Mouse (Mus musculus) gastrocnemius, postnatal 4 days (tissue): ENCODE results near the gene Unc13a. TPM values are rescaled to one million over a fixed set of nuclear protein-coding genes. Genes with fewer than 3 reads are reported as not detected.
"Not testable (repeated sequence)": the region's sequence is repeated elsewhere in the genome, so short reads cannot be mapped to it uniquely, and the experiment has no call there.

Source experiments
- DNase-seq, 2 experiments: peaks; one replicate each; pipeline ENCODE4 v3.0.0; 2021 to 2022; ENCODE audit warnings: low spot score in 2 of 2, mixed read lengths in 2 of 2
- long read RNA-seq, 2 experiments: library from polyadenylated mRNA; stranded (forward); transcript quantifications; one replicate each; pipeline ENCODE4 v2.0.0; 2021
- total RNA-seq, 2 experiments: library from RNA; stranded (reverse); gene quantifications; 2 replicates each; pipeline ENCODE4 v1.2.3; 2021

The Unc13a gene
- under 1 TPM; 0.22 to 0.47 TPM for total RNA-seq
- long read RNA-seq, experiment 1, partial matches to known transcripts, result 0 of 1 reads
- long read RNA-seq, experiment 1, other reads (novel, unspliced or antisense), result 1 of 1 reads
- long read RNA-seq, experiment 2, result 0 reads

DNA sequence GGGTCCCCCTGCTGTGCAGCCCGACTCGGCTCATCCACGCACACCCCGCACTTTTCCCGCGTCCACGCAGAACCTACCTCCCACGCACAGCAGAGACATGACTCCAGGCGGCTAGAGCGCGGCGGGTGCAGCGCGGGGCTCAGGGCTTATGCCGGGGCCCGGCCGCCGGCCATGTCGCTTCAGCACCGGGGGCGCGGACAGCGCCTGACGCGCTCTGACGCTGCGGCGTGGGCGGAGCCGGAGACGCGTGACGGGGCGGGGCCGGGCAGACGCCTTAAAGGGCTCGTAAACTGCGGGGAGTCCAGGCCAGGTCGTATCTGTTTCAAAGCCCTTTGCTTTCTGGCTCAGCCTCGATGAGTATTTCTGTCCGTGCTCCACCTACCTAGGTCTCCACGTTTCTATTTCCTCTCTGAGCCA is at the start of gene Unc13a:
Gene Unc13a, minus strand, starts transcription at position 209 of the 417 bp plus-strand sequence.
- peak; percentile 91 for DNase-seq

DNA sequence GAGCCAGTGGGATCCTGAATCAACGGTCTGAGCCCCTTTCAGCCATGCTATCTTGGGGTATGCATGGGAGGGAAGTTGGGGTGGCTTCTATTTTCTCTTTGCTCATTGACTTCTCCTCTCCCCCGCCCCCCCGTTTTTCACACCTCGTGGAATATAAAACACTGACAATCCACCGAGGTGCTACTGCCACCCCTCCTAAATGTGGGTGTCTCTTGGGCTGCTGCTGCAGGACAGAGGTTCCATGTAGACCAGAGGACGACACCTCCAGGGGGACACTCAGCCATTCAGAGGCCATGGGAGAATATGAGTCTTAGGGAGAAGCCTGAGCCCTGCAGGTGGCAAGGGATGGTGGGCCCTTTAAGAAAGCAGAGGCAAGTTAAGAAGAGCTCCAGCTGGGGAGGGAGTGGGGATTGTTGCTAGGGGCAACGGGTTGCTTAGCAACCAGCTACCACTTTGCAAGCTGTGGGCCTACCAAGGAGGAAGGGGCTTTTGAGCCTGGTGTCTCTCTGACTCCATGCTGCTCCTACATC is 48.4 kb upstream of the Unc13a start:
- no peak for DNase-seq

DNA sequence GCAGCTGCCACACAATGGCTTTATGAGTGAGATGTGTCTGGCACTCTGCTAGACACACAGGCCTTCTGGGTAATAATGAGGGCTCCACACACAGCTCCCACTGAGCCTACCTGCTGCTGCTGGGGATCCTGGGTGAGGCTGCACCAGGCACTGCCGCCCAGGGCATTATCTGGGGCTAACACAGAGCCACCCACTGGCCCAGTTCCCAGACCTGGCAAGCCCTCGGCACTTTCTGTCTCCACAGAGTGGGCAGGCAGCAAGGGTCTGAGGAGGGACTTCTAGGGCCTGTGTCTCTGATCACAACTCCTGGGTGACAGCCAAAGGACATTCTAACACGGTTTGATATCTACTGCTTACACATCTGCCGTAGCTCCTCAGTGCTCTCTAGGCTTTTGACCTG is 47.7 kb upstream of the Unc13a start:
- no peak for DNase-seq

DNA sequence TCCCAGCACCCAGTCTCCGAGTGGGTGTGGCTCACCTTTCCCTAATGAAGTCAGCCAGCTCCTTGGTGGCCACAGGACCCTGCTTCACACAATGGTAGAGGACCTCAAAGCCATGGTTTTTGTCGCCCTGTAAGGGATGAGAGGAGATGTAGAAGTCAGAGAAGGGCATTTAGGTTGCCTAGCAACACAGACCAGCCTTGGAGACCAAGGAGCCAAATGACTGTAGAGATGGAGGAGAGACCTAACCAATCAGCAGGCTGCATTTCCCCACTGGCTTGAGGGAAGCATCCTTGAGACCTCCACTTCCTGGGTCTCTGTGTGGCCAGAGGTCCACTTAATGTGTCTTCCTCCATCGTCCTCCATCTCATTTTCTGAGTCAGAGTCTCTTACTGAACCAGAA is 46.7 kb upstream of the Unc13a start:
- DNase-seq, result no peak

DNA sequence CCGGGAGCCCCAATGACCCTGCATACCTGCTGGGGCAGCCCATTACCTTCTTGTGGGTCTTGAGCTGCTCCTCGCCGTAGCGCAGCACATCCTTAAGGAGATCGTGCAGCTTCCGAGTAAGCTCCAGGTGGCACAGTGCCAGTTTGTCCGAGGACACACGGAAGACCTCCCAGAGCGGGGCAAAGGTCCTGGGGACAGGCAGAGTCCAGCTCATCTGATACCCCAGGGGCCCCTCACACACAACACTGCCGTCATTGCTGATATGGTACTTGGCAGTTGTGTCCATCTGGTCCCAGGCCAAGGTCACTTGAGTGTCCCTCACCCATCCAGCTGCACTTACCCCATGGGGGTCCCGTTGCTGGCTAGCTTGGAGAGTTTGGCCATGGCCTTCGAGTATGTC is 45.5 kb upstream of the Unc13a start:
- DNase-seq, result no peak

DNA sequence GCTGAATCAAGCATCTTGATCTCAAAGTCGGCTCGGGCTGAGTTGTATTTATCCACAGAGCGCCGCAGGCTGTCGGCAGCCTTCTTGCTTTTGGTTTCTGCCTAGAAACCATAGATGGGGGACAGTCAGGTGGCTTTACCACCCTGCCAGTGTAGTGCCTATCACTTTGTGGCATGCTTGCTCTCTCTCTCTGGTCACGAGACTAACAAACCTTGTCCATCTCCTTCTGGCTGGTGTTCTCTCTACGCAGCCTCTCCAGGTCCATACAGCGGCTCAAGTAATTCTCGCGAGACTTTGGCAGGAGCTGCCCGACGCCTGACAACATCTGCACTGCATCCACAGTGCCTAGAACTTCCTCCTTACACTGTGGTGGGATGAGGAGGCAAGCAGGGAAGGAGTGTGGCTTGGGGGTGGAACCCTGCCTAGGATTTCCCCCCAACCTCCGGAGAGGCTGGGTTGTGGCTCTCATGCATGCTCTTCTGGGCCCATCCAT is 45.0 kb upstream of the Unc13a start:
- DNase-seq, result no peak

DNA sequence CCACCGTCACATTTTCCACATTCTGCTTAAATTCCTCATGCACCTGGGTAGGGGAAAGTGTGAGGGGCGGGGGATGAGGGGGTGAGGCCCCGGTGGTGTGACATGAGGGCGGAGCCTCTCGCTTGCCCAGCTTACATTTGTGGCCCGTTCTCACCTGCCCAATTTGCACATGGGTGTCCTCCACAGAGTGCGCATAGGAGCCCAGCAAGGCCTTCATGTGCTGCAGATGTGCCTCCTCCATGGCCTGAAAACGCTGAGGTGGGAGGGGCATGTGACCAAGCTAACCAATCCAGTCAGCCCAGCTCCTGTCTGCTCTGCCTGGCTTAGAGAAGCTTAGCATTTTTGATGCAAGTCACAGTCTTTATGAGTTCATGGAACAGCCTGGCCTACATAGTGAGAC is 44.0 kb upstream of the Unc13a start:
- no peak for DNase-seq

DNA sequence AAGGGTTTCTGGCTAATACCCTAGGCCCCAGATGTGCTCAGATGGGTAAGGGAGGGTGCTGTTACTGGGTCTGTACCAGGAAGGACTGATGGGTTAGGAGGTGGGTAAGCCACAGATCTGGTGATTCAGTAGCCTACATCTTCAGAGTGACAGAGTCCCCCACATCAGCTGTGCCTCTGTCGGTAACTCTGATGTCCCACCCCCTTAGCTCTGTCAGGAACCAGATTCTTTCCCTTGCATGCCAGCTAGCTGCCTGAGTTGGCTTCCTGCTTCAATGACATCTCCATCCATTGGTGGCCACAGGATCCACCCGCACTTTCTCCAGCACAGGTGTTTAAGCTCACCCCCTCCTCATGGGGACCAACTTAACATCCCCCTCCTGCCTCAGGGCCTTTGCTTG is 40.0 kb upstream of the Unc13a start:
- no peak for DNase-seq

DNA sequence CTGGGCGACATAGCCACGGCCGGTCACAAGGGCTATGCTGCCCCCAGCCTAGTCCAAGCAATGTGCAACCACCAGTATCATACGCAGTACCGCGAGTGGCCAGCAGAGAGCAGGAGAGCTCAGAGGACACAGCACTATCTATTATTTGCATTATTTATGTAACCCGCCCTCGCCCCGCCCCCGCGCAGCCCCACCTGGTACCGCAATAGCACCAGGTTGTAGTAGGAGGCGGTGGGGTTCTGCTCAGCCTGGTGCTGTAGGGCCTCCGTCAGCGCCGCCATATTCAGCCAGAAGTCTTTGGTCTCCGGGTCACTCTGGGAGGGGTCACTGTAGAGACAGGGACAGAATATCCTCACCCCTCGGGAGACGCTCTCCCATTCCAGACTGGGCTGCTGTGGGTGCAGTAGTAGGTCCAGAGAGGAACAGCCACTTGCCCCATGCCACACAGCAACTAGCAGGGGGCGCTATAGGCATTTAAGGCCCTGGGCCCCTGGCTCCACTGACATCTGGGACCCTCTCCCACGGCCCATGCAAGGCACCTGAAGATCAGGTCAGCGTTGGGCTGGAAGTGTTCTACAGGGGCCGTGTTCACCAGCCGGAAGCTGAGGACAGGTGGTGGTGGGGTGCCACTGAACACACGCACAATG is 38.4 kb upstream of the Unc13a start:
- DNase-seq, result peak in 1 of 2 experiments; percentile 73

DNA sequence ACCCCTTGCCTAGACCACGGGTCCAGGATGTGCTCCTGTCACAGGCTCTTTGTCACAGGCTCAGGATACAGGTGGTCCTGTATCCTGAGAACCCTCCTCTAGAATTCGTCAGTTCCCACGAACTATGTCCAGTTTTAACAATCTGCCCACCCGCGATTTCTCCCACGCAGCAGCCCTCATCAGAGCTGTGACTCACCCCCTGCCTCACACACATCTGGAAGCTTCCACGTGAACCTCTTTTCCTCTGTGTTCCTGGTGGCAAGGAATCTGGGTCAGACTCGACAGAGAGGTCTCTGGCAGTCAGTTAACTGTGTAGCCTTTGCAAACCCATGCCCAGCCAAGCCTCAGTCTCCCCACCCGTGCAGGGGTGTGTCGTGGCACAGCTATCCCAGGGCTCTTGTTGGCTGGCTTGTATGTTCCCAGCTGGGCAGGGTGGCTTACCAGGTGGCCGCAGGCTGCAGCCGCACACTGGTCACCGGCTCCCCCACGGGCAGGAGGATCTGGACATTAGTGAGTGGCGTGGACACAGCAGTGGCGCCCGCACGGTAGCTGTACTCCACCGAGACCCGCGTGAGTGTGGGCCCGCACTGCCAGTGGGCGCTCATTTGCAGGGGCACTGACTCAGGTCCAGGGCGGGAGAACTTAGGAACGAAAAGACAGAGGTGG is 37.7 kb upstream of the Unc13a start:
- no peak for DNase-seq

DNA sequence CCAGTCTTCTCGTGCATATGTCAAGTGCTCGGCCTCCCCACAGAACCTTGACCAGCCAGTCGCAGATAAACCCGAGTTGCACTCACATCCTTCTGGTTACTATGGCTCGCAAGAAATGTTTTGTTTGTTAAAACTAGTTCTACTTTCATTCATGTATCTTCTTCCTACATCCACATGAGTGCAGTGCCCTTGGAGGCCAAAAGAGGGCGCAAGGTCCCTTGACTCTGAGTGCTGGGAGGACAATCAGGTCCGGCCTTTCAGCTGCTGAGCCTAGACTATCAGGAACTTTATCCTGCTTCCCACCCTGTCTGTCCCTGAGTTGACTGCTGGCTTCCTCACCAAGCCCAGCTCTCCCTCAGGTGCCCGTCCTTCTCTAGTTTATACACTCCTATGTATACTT is 36.3 kb upstream of the Unc13a start:
- DNase-seq, result no peak

DNA sequence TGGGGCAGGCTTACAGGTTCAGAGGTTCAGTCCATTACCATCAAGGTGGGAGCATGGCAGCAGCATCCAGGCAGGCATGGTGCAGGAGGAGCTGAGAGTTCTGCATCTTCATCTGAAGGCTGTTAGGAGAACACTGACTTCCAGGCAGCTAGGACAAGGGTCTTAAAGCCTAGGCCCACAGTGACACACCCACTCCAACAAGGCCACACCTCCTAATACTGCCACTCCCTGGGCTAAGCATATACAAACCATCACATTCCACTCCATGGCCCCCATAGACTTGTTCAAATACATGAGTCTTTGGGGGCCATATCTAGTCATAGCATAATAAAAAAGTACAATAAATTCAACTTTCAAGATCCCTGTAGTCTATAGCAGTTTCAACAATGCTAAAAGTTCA is 31.8 kb upstream of the Unc13a start:
- not testable (repeated sequence) for DNase-seq

DNA sequence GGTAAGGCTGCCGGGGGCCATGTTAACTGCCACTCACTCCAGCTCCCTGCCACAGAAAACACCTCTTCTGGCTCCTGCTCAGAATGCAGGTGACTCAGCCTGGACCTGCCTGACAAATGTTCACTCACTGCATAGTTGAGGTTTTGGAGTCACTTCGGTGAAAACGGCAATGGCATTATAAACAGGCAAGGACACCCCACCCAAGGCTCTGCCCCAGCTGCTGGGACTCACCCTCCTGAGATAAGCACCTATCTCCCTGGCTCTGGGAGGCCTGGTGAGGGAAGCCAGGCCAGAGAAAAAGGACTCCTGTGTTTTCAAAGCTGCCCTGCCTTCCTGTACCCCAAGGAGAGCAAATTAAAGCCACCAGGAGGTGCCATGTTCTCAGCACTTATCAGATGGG is 31.4 kb upstream of the Unc13a start:
- no peak for DNase-seq

DNA sequence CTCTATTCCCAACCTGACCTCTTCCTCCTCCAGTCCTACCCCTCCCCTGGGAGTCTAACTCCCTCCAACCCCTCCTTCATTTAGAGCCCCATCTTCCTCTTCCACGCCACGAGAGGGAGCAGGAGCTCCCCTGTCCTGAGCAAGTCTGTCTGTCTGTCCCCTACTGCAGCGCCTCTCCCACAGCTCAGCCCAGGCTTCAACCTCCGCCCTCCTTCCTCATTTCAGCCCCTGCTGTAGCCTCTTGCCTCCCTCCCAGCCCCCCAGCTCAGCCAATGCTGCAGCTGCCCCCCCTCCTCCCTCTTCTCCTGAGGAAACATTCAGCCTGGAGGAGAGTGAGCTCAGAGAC is 30.5 kb upstream of the Unc13a start:
- DNase-seq, result no peak

DNA sequence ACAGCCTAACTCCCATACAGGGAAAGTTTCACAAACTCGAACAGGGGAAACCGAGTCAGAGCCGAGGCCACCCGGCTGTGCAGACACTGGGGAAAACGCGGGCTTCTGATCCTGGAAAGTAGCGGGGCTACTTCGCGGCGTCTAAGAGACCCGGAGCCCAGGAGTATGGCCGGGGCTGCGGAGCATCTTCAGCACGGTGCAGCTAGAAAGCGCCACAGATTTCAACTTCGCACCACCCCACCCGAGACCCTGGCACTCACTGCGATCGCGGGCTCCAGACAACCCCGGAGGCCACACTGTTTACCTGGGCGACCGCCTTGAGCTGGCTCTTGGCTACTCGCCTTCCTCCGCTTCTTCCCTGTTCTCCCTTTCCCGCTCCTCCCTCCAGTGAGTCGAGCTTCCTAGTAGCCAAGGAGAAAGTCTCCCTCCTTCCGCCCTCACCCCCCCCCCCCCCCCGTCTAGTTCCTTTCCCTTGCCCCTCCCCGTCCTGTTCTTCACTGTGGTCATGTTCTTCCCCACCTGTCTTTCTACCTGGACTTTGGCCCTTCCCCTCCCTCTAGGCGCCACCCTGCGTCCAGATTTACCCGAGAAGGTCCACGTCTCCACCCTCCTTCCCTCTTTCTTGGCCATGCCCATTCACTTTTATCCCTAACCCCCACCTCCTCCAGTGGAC is 30.0 kb upstream of the Unc13a start, which contains the start of gene B3gnt3:
Gene B3gnt3, minus strand, starts transcription at position 376 of the 673 bp plus-strand sequence.
- DNase-seq, result no peak

DNA sequence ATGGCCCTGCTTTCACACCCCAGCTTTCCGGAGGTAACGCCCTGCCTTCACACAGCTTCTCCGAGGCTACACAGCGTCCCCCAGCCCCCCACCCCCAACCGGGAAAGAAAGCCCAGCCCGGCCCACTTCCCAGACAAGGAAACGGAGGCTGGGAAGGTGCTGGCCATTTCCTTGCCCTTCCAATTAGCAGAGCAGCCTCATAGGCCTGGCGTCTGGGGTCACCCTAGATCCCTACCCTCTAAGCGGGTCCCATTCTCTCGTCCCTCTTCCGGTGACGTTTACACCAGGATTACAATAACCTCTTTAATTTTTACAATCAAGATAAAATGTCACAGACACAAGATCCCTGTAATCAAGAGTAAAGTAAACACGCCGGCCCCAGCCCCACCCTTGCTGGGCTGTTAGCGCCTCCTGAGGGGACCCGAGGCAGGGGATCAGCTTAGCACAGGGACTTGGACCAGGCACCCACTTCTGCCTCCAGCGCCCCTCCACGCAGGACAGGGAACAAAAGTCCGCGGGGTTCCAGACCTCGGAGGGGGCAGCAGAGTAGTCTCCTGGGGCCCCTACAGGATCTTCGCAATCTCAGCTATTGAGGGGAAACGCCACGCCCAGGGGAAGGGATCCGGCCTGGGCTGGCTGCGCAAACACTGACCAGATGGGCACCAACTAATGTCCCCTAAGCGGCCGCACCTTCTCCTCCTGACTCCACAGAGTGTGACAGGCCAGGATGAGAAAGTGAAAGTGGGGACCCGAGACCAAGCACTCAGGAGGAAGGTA is 29.1 kb upstream of the Unc13a start:
- DNase-seq, result no peak

DNA sequence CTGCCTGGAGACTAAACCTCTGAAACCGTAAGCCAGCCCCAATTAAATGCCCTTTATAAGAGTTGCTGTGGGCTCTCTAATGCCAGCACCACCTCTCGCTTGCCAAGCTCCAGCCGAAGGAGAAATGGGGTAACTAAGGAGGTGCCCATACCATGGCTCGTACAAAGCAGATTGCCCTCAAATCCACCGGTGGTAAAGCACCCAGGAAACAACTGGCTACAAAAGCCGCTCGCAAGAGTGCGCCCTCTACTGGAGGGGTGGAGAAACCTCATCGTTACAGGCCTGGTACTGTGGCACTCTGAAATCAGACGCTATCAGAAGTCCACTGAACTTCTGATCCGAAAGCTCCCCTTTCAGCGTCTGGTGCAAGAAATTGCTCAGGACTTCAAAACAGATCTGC is 23.9 kb upstream of the Unc13a start:
- not testable (repeated sequence) for DNase-seq

DNA sequence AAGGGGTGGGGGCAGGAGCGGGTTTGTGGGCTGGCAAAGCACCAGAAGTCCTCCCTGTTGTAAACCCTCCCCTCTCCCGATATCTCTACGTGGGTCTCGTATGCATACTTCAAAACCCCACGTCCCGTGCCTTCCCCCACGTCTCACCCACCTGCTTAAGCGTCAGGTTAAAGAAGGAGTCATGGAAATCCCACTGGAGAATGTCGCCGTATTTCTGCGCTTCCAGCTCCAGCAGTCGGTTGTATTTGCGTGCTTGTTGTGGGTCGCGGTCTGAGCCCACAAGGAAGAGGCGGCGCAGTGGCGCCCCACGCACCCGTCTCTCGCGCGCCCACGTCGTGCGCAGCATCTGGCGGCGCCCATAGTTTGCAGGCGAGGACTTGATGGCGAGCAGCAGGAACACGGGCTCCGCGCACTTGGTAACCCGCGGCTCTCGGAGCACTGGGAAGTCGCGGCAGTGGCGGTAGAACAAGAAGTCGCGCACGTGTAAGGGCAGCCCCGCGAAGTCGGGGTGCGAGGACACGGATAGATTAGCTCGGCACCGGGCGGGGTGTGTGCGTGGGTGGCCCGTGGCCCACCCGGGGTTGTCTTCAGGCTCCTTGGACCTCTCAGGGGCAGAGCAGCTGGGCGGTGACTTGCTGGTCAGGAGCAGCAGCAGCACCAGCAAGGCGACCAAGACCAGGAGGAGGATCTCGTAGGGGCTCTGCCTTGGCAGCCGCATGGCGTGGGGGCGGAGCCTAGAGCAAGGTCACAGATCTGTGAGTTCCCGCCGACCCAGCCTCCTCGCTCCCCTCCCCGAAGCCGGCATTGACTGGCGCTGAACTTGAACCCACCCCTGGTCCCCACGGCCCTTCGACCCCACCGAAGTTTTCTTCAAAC is 21.8 kb upstream of the Unc13a start:
- DNase-seq, result no peak

DNA sequence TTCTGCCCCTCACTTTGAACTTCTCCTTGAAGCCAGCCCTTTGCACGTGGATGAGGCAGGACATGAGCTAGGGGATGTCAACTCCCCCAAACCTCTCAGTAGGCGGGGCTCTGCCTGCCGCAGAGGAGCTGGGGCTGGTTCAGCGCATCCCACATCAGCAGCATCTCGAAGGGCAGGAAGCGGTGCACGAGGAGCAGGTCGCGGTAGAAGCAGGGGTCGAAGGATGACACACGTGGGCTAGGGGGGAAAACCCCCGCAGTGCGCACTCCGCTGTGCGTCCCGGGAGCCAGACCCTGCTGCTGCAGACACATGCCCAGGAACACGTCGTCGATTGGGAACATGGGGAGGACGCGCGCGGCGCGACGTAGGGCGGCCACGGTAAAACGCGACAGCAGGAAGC is 21.0 kb upstream of the Unc13a start:
- no peak for DNase-seq

DNA sequence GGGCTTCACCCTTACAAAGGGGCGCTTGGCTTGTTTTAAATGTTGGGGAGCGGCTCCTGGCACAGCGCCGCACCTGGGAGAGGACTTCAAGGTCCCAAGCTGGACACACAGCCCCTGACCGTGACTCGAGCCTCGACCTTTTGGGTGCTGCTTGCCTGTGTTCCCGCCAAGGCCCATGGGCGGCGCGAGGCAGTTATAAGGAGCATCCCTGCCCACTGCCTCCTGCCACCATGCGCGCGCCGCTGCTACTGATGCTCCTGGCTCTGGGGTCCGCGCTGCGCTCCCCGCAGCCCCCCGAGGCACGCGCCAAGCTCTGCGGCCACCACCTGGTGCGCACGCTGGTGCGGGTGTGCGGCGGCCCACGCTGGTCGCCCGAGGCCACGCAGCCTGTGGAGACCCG is 17.5 kb upstream of the Unc13a start, which contains the start of gene Insl3:
Gene Insl3, plus strand, starts transcription at position 187 of the 400 bp plus-strand sequence.
- DNase-seq, result no peak
